Mouse (Mus musculus) lung, embryonic 15.5 days (tissue): ENCODE results near the gene Frs3. TPM values are rescaled to one million over a fixed set of nuclear protein-coding genes. Genes with fewer than 3 reads are reported as not detected.

Experiments
- ATAC-seq: fragments of 200-750 bp; cut with Nextera tagmentation; 2 replicates; pipeline ENCODE4 v1.8.0; 2017; ENCODE audit warnings: moderate number of reproducible peaks, borderline replicate concordance; ENCODE audit not compliant: low FRiP score, low TSS enrichment; ENCODE audit errors: extremely low read depth
- H3K27ac ChIP-seq: fragments of 300-500 bp; sonication (generic); 2 replicates; pipeline ENCODE4 v1.5.1; 2015; ENCODE audit warnings: moderate library complexity, mild to moderate bottlenecking, inconsistent platforms
- H3K27me3 ChIP-seq: fragments of 300-500 bp; sonication (generic); 2 replicates; pipeline ENCODE4 v1.6.1; 2015; ENCODE audit warnings: inconsistent platforms
- H3K36me3 ChIP-seq: fragments of 300-500 bp; sonication (generic); 2 replicates; pipeline ENCODE4 v1.6.1; 2015; ENCODE audit warnings: inconsistent platforms
- H3K4me1 ChIP-seq: fragments of 300-500 bp; sonication (generic); 2 replicates; pipeline ENCODE4 v1.6.1; 2015; ENCODE audit warnings: inconsistent platforms
- H3K4me2 ChIP-seq: fragments of 300-500 bp; sonication (generic); 2 replicates; pipeline ENCODE4 v1.6.1; 2015; ENCODE audit warnings: inconsistent platforms, mild to moderate bottlenecking, moderate library complexity
- H3K4me3 ChIP-seq: fragments of 300-500 bp; sonication (generic); 2 replicates; pipeline ENCODE4 v1.5.1; 2015; ENCODE audit warnings: mild to moderate bottlenecking, inconsistent platforms
- H3K9ac ChIP-seq: fragments of 300-500 bp; sonication (generic); 2 replicates; pipeline ENCODE4 v1.6.1; 2015; ENCODE audit warnings: inconsistent platforms
- H3K9me3 ChIP-seq: fragments of 300-500 bp; sonication (generic); 2 replicates; pipeline ENCODE4 v1.6.1; 2016; ENCODE audit warnings: inconsistent platforms
- WGBS: fragments of 180-500 bp; shearing (Covaris S2); methylation state at CpG from one replicate; pipeline ENCODE4 v1.1.7; 2015; 5-methylcytosine and 5-hydroxymethylcytosine counted together
- polyA plus RNA-seq: library from polyadenylated mRNA; unstranded; fragments of >200 nt; fragmentation: Nextera tagmentation; extraction: Ambion mirVana; gene quantifications from 2 replicates; pipeline ENCODE4 v1.2.1, GENCODE M21; 2015

The Frs3 gene
- polyA plus RNA-seq, 1 experiment from 2014 or later, result 6.5 TPM

- Histone ChIP-seq H3K27me3 (peaks cover 7% of the 10 kb centered on the region; the same call in 1 of the 2 replicates), H3K4me1 (peaks cover 21% of the 10 kb centered on the region), H3K4me3 (peak overlapping the region; percentile 86), H3K4me2 (peak overlapping the region; percentile 99), H3K9me3 (no peaks in the 10 kb centered on the region), H3K27ac (peak overlapping the region; percentile 45), H3K36me3 (no peaks in the 10 kb centered on the region), H3K9ac (peak overlapping the region; percentile 68)
- under 1% methylated on average over 51 of the region's 61 CpGs for WGBS
- ATAC-seq, result peak; percentile 25
Measured at GRCm38 (mm10) chr17:47738066-47738878, 49.4 kb downstream of the Frs3 start.

GRCm38 (mm10) chr17:47738879-47739798, 50.3 kb downstream of the Frs3 start:
- Histone ChIP-seq H3K27me3 (peaks cover 7% of the 10 kb centered on the region; the same call in 1 of the 2 replicates), H3K4me1 (peaks cover 21% of the 10 kb centered on the region), H3K4me2 (peak overlapping the region; percentile 99), H3K4me3 (peak overlapping the region; percentile 86), H3K9ac (peak overlapping the region; percentile 68; the same call in 1 of the 2 replicates), H3K9me3 (no peaks in the 10 kb centered on the region), H3K36me3 (no peaks in the 10 kb centered on the region), H3K27ac (0 out of 2 replicates have a peak overlapping the region, but pooled peaks have one; percentile 45)
- WGBS, result 13% methylated on average over 20 of the region's 20 CpGs
- no peak for ATAC-seq

GRCm38 (mm10) chr17:47740186-47740585, 51.4 kb downstream of the Frs3 start:
- Histone ChIP-seq H3K9me3 (no peaks in the 10 kb centered on the region), H3K4me3 (no peak overlapping the region), H3K27ac (no peak overlapping the region), H3K36me3 (no peaks in the 10 kb centered on the region), H3K9ac (no peak overlapping the region), H3K4me1 (peaks cover 21% of the 10 kb centered on the region), H3K4me2 (no peak overlapping the region), H3K27me3 (peaks cover 7% of the 10 kb centered on the region; the same call in 1 of the 2 replicates)
- 78% methylated on average over 2 of the region's 2 CpGs for WGBS
- no peak for ATAC-seq

- Histone ChIP-seq H3K4me3 (no peak overlapping the region), H3K36me3 (no peaks in the 10 kb centered on the region), H3K27ac (no peak overlapping the region), H3K4me1 (peaks cover 18% of the 10 kb centered on the region), H3K27me3 (peaks cover 7% of the 10 kb centered on the region; the same call in 1 of the 2 replicates), H3K9me3 (no peaks in the 10 kb centered on the region), H3K4me2 (no peak overlapping the region), H3K9ac (no peak overlapping the region)
- 30% methylated on average over 16 of the region's 16 CpGs for WGBS
- no peak for ATAC-seq
Measured at GRCm38 (mm10) chr17:47742991-47743734, 54.3 kb downstream of the Frs3 start.

- H3K4me2 ChIP-seq, result no peak overlapping the region
- H3K27ac ChIP-seq, result no peak overlapping the region
- H3K9ac ChIP-seq, result no peak overlapping the region
- peaks cover 18% of the 10 kb centered on the region for H3K4me1 ChIP-seq
- H3K36me3 ChIP-seq, result no peaks in the 10 kb centered on the region
- no peak for ATAC-seq
- H3K9me3 ChIP-seq, result no peaks in the 10 kb centered on the region
- 90% methylated on average over 14 of the region's 14 CpGs for WGBS
- no peak overlapping the region for H3K4me3 ChIP-seq
- H3K27me3 ChIP-seq, result peaks cover 4% of the 10 kb centered on the region; the same call in 1 of the 2 replicates
Measured at GRCm38 (mm10) chr17:47744086-47744485, 55.3 kb downstream of the Frs3 start.

- 88% methylated on average over 10 of the region's 10 CpGs for WGBS
- H3K27ac ChIP-seq, result no peak overlapping the region
- H3K4me3 ChIP-seq, result no peak overlapping the region
- H3K36me3 ChIP-seq, result no peaks in the 10 kb centered on the region
- H3K9ac ChIP-seq, result no peak overlapping the region
- H3K4me2 ChIP-seq, result no peak overlapping the region
- ATAC-seq, result no peak
- no peaks in the 10 kb centered on the region for H3K9me3 ChIP-seq
- peaks cover 18% of the 10 kb centered on the region for H3K4me1 ChIP-seq
- no peaks in the 10 kb centered on the region; the same call in 1 of the 2 replicates for H3K27me3 ChIP-seq
Measured at GRCm38 (mm10) chr17:47744746-47745368, 56.0 kb downstream of the Frs3 start.

GRCm38 (mm10) chr17:47748791-47749553, 60.1 kb downstream of the Frs3 start:
- H3K9ac ChIP-seq, result 0 out of 2 replicates have a peak overlapping the region, but pooled peaks have one; percentile 2
- ATAC-seq, result peak; percentile 82
- peak overlapping the region; percentile 60 for H3K27ac ChIP-seq

GRCm38 (mm10) chr17:47749626-47750025, 60.8 kb downstream of the Frs3 start:
- H3K9me3 ChIP-seq, result no peaks in the 10 kb centered on the region
- WGBS, result 68% methylated on average over 3 of the region's 3 CpGs
- peak overlapping the region; percentile 60; the same call in 1 of the 2 replicates for H3K27ac ChIP-seq
- ATAC-seq, result no peak
- no peaks in the 10 kb centered on the region for H3K27me3 ChIP-seq
- no peak overlapping the region for H3K4me3 ChIP-seq
- no peak overlapping the region for H3K9ac ChIP-seq
- no peak overlapping the region for H3K4me2 ChIP-seq
- no peaks in the 10 kb centered on the region for H3K36me3 ChIP-seq
- H3K4me1 ChIP-seq, result peaks cover 18% of the 10 kb centered on the region

More at GRCm38 (mm10) chr17:47748791-47749553, 60.1 kb downstream of the Frs3 start:
- no peaks in the 10 kb centered on the region for H3K27me3 ChIP-seq
- no peak overlapping the region for H3K4me3 ChIP-seq
- H3K4me1 ChIP-seq, result peaks cover 18% of the 10 kb centered on the region
- no peaks in the 10 kb centered on the region for H3K9me3 ChIP-seq
- no peak overlapping the region for H3K4me2 ChIP-seq
- H3K36me3 ChIP-seq, result no peaks in the 10 kb centered on the region
- WGBS, result 35% methylated on average over 14 of the region's 14 CpGs

GRCm38 (mm10) chr17:47750101-47750500, 61.3 kb downstream of the Frs3 start:
- Histone ChIP-seq H3K27ac (no peak overlapping the region), H3K36me3 (no peaks in the 10 kb centered on the region), H3K9ac (no peak overlapping the region), H3K4me1 (peaks cover 18% of the 10 kb centered on the region), H3K4me2 (no peak overlapping the region), H3K27me3 (no peaks in the 10 kb centered on the region), H3K9me3 (no peaks in the 10 kb centered on the region), H3K4me3 (no peak overlapping the region)
- ATAC-seq, result no peak
- WGBS, result 55% methylated on average over 6 of the region's 6 CpGs

GRCm38 (mm10) chr17:47751811-47752210, 63.0 kb downstream of the Frs3 start:
- WGBS, result 72% methylated on average over 5 of the region's 5 CpGs
- Histone ChIP-seq H3K36me3 (no peaks in the 10 kb centered on the region), H3K4me2 (no peak overlapping the region), H3K4me3 (no peak overlapping the region), H3K9ac (no peak overlapping the region), H3K27ac (no peak overlapping the region), H3K4me1 (peaks cover 18% of the 10 kb centered on the region), H3K27me3 (no peaks in the 10 kb centered on the region), H3K9me3 (no peaks in the 10 kb centered on the region)
- ATAC-seq, result no peak
